Mouse (Mus musculus): ENCODE data around the gene Prkch. TPM values are rescaled to one million over a fixed set of nuclear protein-coding genes. Genes with fewer than 3 reads are reported as not detected.
A peak's percentile ranks its signal among the peaks of the same experiment; 100 is the strongest.

The Prkch gene
- polyA plus RNA-seq, 1 experiment: 43.1 TPM

- DNase-seq: no peak
- Histone ChIP-seq H3K36me3 (ENCODE audit: control insufficient read depth, insufficient read depth, low read length) (no peaks in the 10 kb centered on the region), H3K27me3 (ENCODE audit: control insufficient read depth, insufficient read depth, low read length) (no peaks in the 10 kb centered on the region), H3K4me1 (replicated peaks; ENCODE audit: control insufficient read depth, insufficient read depth, low read length) (peaks cover 81% of the 10 kb centered on the region), H3K27ac (ENCODE audit: control insufficient read depth, insufficient read depth, low read length) (peak overlapping the region; percentile 28; the same call in 1 of the 2 replicates), H3K4me3 (ENCODE audit: control insufficient read depth, insufficient read depth, low read length) (no peak overlapping the region)
- no peak for TF ChIP-seq CTCF (IDR thresholded peaks at IDR 0.05; ENCODE audit: borderline replicate concordance, control insufficient read depth, extremely low read depth, insufficient read depth, low read length, poor library complexity)
- 31% methylated on average over 13 of the region's 13 CpGs for WGBS
These were observed 22.9 kb downstream of the Prkch start for GRCm38 (mm10) chr12:73607381-73608064.

- H3K4me3 ChIP-seq (ENCODE audit: control insufficient read depth, insufficient read depth, low read length): no peak overlapping the region
- peaks cover 80% of the 10 kb centered on the region for H3K4me1 ChIP-seq (replicated peaks; ENCODE audit: control insufficient read depth, insufficient read depth, low read length)
- H3K27me3 ChIP-seq (ENCODE audit: control insufficient read depth, insufficient read depth, low read length): no peaks in the 10 kb centered on the region
- WGBS: 13% methylated on average over 4 of the region's 4 CpGs
- H3K36me3 ChIP-seq (ENCODE audit: control insufficient read depth, insufficient read depth, low read length): no peaks in the 10 kb centered on the region
- no peak for TF ChIP-seq POLR2A (IDR thresholded peaks at IDR 0.05; ENCODE audit: control insufficient read depth, extremely low read depth, insufficient read depth, low read length, poor library complexity)
- TF ChIP-seq CTCF (IDR thresholded peaks at IDR 0.05; ENCODE audit: borderline replicate concordance, control insufficient read depth, extremely low read depth, insufficient read depth, low read length, poor library complexity): no peak
- H3K27ac ChIP-seq (ENCODE audit: control insufficient read depth, insufficient read depth, low read length): peak overlapping the region; percentile 3; the same call in 1 of the 2 replicates
- DNase-seq: no peak
These were observed 23.4 kb downstream of the Prkch start for GRCm38 (mm10) chr12:73608065-73608397.

- Histone ChIP-seq H3K27ac (ENCODE audit: control insufficient read depth, insufficient read depth, low read length) (peak overlapping the region; percentile 94; the same call in 1 of the 2 replicates), H3K4me3 (ENCODE audit: control insufficient read depth, insufficient read depth, low read length) (no peak overlapping the region), H3K36me3 (ENCODE audit: control insufficient read depth, insufficient read depth, low read length) (no peaks in the 10 kb centered on the region), H3K4me1 (replicated peaks; ENCODE audit: control insufficient read depth, insufficient read depth, low read length) (peaks cover 75% of the 10 kb centered on the region), H3K27me3 (ENCODE audit: control insufficient read depth, insufficient read depth, low read length) (no peaks in the 10 kb centered on the region)
- WGBS: 62% methylated on average over 3 of the region's 3 CpGs
- no peak for DNase-seq
- TF ChIP-seq CTCF (IDR thresholded peaks at IDR 0.05; ENCODE audit: borderline replicate concordance, control insufficient read depth, extremely low read depth, insufficient read depth, low read length, poor library complexity) (no peak), POLR2A (IDR thresholded peaks at IDR 0.05; ENCODE audit: control insufficient read depth, extremely low read depth, insufficient read depth, low read length, poor library complexity) (no peak)
These were observed 24.7 kb downstream of the Prkch start for GRCm38 (mm10) chr12:73609262-73609661.

GRCm38 (mm10) chr12:73609676-73610545 lies 25.3 kb downstream of the Prkch start:
- Histone ChIP-seq H3K36me3 (ENCODE audit: control insufficient read depth, insufficient read depth, low read length) (no peaks in the 10 kb centered on the region), H3K27me3 (ENCODE audit: control insufficient read depth, insufficient read depth, low read length) (no peaks in the 10 kb centered on the region), H3K4me3 (ENCODE audit: control insufficient read depth, insufficient read depth, low read length) (no peak overlapping the region), H3K4me1 (replicated peaks; ENCODE audit: control insufficient read depth, insufficient read depth, low read length) (peaks cover 70% of the 10 kb centered on the region), H3K27ac (ENCODE audit: control insufficient read depth, insufficient read depth, low read length) (peak overlapping the region; percentile 94)
- no peak for DNase-seq
- TF ChIP-seq POLR2A (IDR thresholded peaks at IDR 0.05; ENCODE audit: control insufficient read depth, extremely low read depth, insufficient read depth, low read length, poor library complexity): no peak
- TF ChIP-seq CTCF (IDR thresholded peaks at IDR 0.05; ENCODE audit: borderline replicate concordance, control insufficient read depth, extremely low read depth, insufficient read depth, low read length, poor library complexity): no peak
- WGBS: 11% methylated on average over 18 of the region's 18 CpGs

GRCm38 (mm10) chr12:73610831-73611370 lies 26.3 kb downstream of the Prkch start:
- 40% methylated on average over 8 of the region's 8 CpGs for WGBS
- Histone ChIP-seq H3K4me1 (replicated peaks; ENCODE audit: control insufficient read depth, insufficient read depth, low read length) (peaks cover 61% of the 10 kb centered on the region), H3K36me3 (ENCODE audit: control insufficient read depth, insufficient read depth, low read length) (no peaks in the 10 kb centered on the region), H3K27ac (ENCODE audit: control insufficient read depth, insufficient read depth, low read length) (peak overlapping the region; percentile 94), H3K27me3 (ENCODE audit: control insufficient read depth, insufficient read depth, low read length) (no peaks in the 10 kb centered on the region), H3K4me3 (ENCODE audit: control insufficient read depth, insufficient read depth, low read length) (no peak overlapping the region)
- no peak for TF ChIP-seq CTCF (IDR thresholded peaks at IDR 0.05; ENCODE audit: borderline replicate concordance, control insufficient read depth, extremely low read depth, insufficient read depth, low read length, poor library complexity)
- no peak for TF ChIP-seq POLR2A (IDR thresholded peaks at IDR 0.05; ENCODE audit: control insufficient read depth, extremely low read depth, insufficient read depth, low read length, poor library complexity)
- DNase-seq: no peak

- DNase-seq: no peak
- Histone ChIP-seq H3K27ac (ENCODE audit: control insufficient read depth, insufficient read depth, low read length) (peak overlapping the region; percentile 94), H3K4me3 (ENCODE audit: control insufficient read depth, insufficient read depth, low read length) (no peak overlapping the region), H3K27me3 (ENCODE audit: control insufficient read depth, insufficient read depth, low read length) (no peaks in the 10 kb centered on the region), H3K4me1 (replicated peaks; ENCODE audit: control insufficient read depth, insufficient read depth, low read length) (peaks cover 61% of the 10 kb centered on the region), H3K36me3 (ENCODE audit: control insufficient read depth, insufficient read depth, low read length) (no peaks in the 10 kb centered on the region)
- 4% methylated on average over 3 of the region's 3 CpGs for WGBS
- no peak for TF ChIP-seq CTCF (IDR thresholded peaks at IDR 0.05; ENCODE audit: borderline replicate concordance, control insufficient read depth, extremely low read depth, insufficient read depth, low read length, poor library complexity)
- no peak for TF ChIP-seq POLR2A (IDR thresholded peaks at IDR 0.05; ENCODE audit: control insufficient read depth, extremely low read depth, insufficient read depth, low read length, poor library complexity)
These were observed 27.1 kb downstream of the Prkch start for GRCm38 (mm10) chr12:73611741-73612140.

Data from thymus, adult 2 months (tissue).